Comparison of ENCODE assay signal across 8 mouse cellular contexts in genomic region chr11:116615735-116616437, GRCm38 (mm10). TPM values are rescaled to one million over a fixed set of nuclear protein-coding genes. Genes with fewer than 3 reads are reported as not detected.
DNase-seq lines count a peak whose midpoint lies in the region; ATAC-seq and TF ChIP-seq lines count a peak whose summit lies in the region.

No protein-coding gene starts in this region.

- no peaks in the 10 kb centered on the region for H3K27me3 ChIP-seq in E14TG2a.4 (ENCODE audit: insufficient read depth, low read length)
- no peaks in the 10 kb centered on the region for H3K27me3 ChIP-seq in erythroblast, embryonic 14.5 days (ENCODE audit: control insufficient read depth)
- no peaks in the 10 kb centered on the region for H3K27me3 ChIP-seq in kidney, adult 2 months (replicated peaks; ENCODE audit: control insufficient read depth, insufficient read depth, low read length)
- no peaks in the 10 kb centered on the region for H3K27me3 ChIP-seq in stomach, embryonic 15.5 days (replicated peaks)

- no peak overlapping the region for H3K9ac ChIP-seq in stomach, embryonic 15.5 days

- peak; percentile 58 for DNase-seq in embryo, embryonic 10 days (ENCODE audit: low spot score)
- no peak for DNase-seq in embryo, embryonic 10.5 days (ENCODE audit: low spot score)
- DNase-seq in kidney, adult 2 months = peak; percentile 72
- DNase-seq in lung, postnatal 10 days = peak; percentile 86
- DNase-seq in frontal cortex, postnatal 10 days (ENCODE audit: low spot score in 2 of 2) = no peak

- no peak for TF ChIP-seq POLR2A in kidney, adult 2 months (IDR thresholded peaks at IDR 0.05; ENCODE audit: low read depth, low read length)

- H3K9me3 ChIP-seq in E14TG2a.4 (ENCODE audit: low read length) = no peaks in the 10 kb centered on the region
- H3K9me3 ChIP-seq in erythroblast, embryonic 14.5 days (ENCODE audit: control insufficient read depth, low read length) = no peaks in the 10 kb centered on the region
- H3K9me3 ChIP-seq in stomach, embryonic 15.5 days = no peaks in the 10 kb centered on the region

- peak overlapping the region; percentile 43 for H3K4me2 ChIP-seq in stomach, embryonic 15.5 days

- ATAC-seq in stomach, embryonic 15.5 days (ENCODE audit: insufficient read depth, low FRiP score, low read depth) = peak; percentile 62

- H3K27ac ChIP-seq in kidney, adult 2 months (ENCODE audit: insufficient read depth, low read depth, low read length) = peak overlapping the region; percentile 59
- peak overlapping the region; percentile 74 for H3K27ac ChIP-seq in stomach, embryonic 15.5 days

- peaks cover 16% of the 10 kb centered on the region for H3K36me3 ChIP-seq in E14TG2a.4 (ENCODE audit: insufficient read depth, low read length)
- peaks cover 72% of the 10 kb centered on the region for H3K36me3 ChIP-seq in erythroblast, embryonic 14.5 days (ENCODE audit: control insufficient read depth)
- no peaks in the 10 kb centered on the region for H3K36me3 ChIP-seq in kidney, adult 2 months (ENCODE audit: control insufficient read depth, insufficient read depth, low read length)
- H3K36me3 ChIP-seq in stomach, embryonic 15.5 days = no peaks in the 10 kb centered on the region

- H3K4me1 ChIP-seq in E14TG2a.4 (replicated peaks; ENCODE audit: low read depth, low read length) = peaks cover 96% of the 10 kb centered on the region
- H3K4me1 ChIP-seq in erythroblast, embryonic 14.5 days (ENCODE audit: control insufficient read depth) = peaks cover 97% of the 10 kb centered on the region
- peaks cover 27% of the 10 kb centered on the region for H3K4me1 ChIP-seq in kidney, adult 2 months (ENCODE audit: control insufficient read depth, insufficient read depth, low read length)
- peaks cover 37% of the 10 kb centered on the region for H3K4me1 ChIP-seq in stomach, embryonic 15.5 days

- no peak; the same call in 1 of the 2 replicates for TF ChIP-seq CTCF in E14TG2a.4 (conservative IDR thresholded peaks at IDR 0.05; ENCODE audit: low read length)
- peak; percentile 34 for TF ChIP-seq CTCF in kidney, adult 2 months (conservative IDR thresholded peaks at IDR 0.05; ENCODE audit: insufficient read depth, insufficient read length, low read depth, low read length)

- H3K4me3 ChIP-seq in E14TG2a.4 (replicated peaks; ENCODE audit: low read length) = peak overlapping the region; percentile 61
- peak overlapping the region; percentile 65 for H3K4me3 ChIP-seq in erythroblast, embryonic 14.5 days (replicated peaks)
- no peak overlapping the region for H3K4me3 ChIP-seq in kidney, adult 2 months (ENCODE audit: insufficient read depth, low read depth, low read length)
- H3K4me3 ChIP-seq in stomach, embryonic 15.5 days (replicated peaks) = 0 out of 2 replicates have a peak overlapping the region, but pooled peaks have one; percentile 0

- WGBS in kidney, adult 2 months = 26% methylated on average over 15 of the region's 15 CpGs
- 38% methylated on average over 15 of the region's 15 CpGs for WGBS in stomach, embryonic 15.5 days

RNA-seq across cellular contexts. Expression of gene Rhbdf2, which starts 10.9 kb away (rescaled TPM):
- polyA plus RNA-seq in erythroblast, embryonic 14.5 days (2012) = 1.6 and 1.8 TPM in 2 replicates
- 18.0 and 19.1 TPM in 2 replicates for polyA plus RNA-seq in kidney, adult 2 months (2012; rRNA removed)
- polyA plus RNA-seq in stomach, embryonic 15.5 days (2015; fragmentation: Nextera tagmentation; extraction: Ambion mirVana) = 7.4 and 7.5 TPM in 2 replicates

RNA-seq across cellular contexts. Expression of gene Aanat, which starts 29.7 kb away (rescaled TPM):
- polyA plus RNA-seq in erythroblast, embryonic 14.5 days (2012) = not detected in 2 replicates
- not detected in 2 replicates for polyA plus RNA-seq in kidney, adult 2 months (2012; rRNA removed)
- 0.09 TPM in 1 of 2 replicates, not detected in the other for polyA plus RNA-seq in stomach, embryonic 15.5 days (2015; fragmentation: Nextera tagmentation; extraction: Ambion mirVana)

RNA-seq across cellular contexts. Expression of gene Ube2o, which starts 34.6 kb away (rescaled TPM):
- polyA plus RNA-seq in erythroblast, embryonic 14.5 days (2012) = 71.6 and 80.5 TPM in 2 replicates
- 10.3 and 10.8 TPM in 2 replicates for polyA plus RNA-seq in kidney, adult 2 months (2012; rRNA removed)
- 12.5 and 14.0 TPM in 2 replicates for polyA plus RNA-seq in stomach, embryonic 15.5 days (2015; fragmentation: Nextera tagmentation; extraction: Ambion mirVana)

RNA-seq across cellular contexts. Expression of gene Prcd, which starts 37.4 kb away (rescaled TPM):
- not detected in 2 replicates for polyA plus RNA-seq in erythroblast, embryonic 14.5 days (2012)
- 0.44 and 0.52 TPM in 2 replicates for polyA plus RNA-seq in kidney, adult 2 months (2012; rRNA removed)
- 1.2 and 1.3 TPM in 2 replicates for polyA plus RNA-seq in stomach, embryonic 15.5 days (2015; fragmentation: Nextera tagmentation; extraction: Ambion mirVana)

RNA-seq across cellular contexts. Expression of gene Cygb, which starts 38.2 kb away (rescaled TPM):
- polyA plus RNA-seq in erythroblast, embryonic 14.5 days (2012) = 0.02 TPM in 1 of 2 replicates, not detected in the other
- polyA plus RNA-seq in kidney, adult 2 months (2012; rRNA removed) = 16.2 and 21.0 TPM in 2 replicates
- 16.7 and 17.7 TPM in 2 replicates for polyA plus RNA-seq in stomach, embryonic 15.5 days (2015; fragmentation: Nextera tagmentation; extraction: Ambion mirVana)

Comparison
In these comparisons a context has a peak if more than half of its experiments do, and no peak if none do; other contexts are left out.
1. DNase-seq: peak in embryo, embryonic 10 days (single experiment), kidney, adult 2 months (single experiment) and lung, postnatal 10 days (single experiment); none in embryo, embryonic 10.5 days (single experiment) and frontal cortex, postnatal 10 days (0 of 2).